Mouse (Mus musculus): Measurements from ENCODE around the gene Wdr81. TPM values are rescaled to one million over a fixed set of nuclear protein-coding genes. Genes with fewer than 3 reads are reported as not detected.

Wdr81 gene
- total RNA-seq (2017), result 8.4 and 8.6 TPM in 2 replicates

- peak; percentile 77 for ATAC-seq (replicated peaks; ENCODE audit: low read depth, poor library complexity, severe bottlenecking)
Observed at GRCm38 (mm10) chr11:75453991-75454930, at the start of gene Wdr81. Gene Wdr81, minus strand, starts transcription at chr11:75454717.

GRCm38 (mm10) chr11:75498126-75498525, 43.6 kb upstream of the Wdr81 start:
- ATAC-seq (replicated peaks; ENCODE audit: low read depth, poor library complexity, severe bottlenecking), result no peak

GRCm38 (mm10) chr11:75494296-75495049, 40.0 kb upstream of the Wdr81 start:
- ATAC-seq (replicated peaks; ENCODE audit: low read depth, poor library complexity, severe bottlenecking), result no peak

GRCm38 (mm10) chr11:75487496-75487895, 33.0 kb upstream of the Wdr81 start:
- ATAC-seq (replicated peaks; ENCODE audit: low read depth, poor library complexity, severe bottlenecking), result no peak

DNA sequence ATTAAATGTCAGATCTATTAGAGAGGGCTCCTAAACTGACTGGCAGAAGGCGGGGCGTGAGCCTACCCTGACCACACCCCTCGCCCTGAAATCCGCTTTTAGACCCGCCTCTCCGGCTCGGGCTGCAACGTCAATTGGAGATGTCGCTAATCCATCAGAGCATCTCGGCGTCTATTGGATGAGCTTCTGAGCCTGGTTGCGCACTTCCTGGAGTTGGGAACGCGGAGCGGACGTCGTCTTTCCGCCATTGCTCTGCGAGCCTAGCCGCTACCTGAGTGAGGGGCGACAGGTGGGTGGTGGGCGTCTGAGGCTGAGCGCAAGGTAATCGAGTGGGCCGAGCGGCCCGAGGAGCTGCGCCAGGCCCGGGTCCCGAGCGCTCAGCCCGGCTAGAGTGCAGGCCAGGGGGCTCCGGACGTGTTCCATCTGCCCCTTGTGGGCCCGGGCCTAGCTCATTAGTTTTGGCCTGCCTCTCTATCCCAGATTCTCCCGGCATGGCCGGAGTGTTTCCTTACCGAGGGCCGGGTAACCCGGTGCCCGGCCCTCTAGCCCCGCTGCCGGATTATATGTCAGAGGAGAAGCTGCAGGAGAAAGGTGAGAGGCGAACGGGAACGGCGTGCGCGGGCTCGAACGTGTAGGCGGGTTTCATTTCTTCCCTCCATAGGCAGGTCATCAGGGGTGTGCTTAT, 32.2 kb upstream of the Wdr81 start, which contains the start of gene Prpf8:
Gene Prpf8 (plus strand): TSS at position 216 of the 685 bp plus-strand sequence.
- peak; percentile 100 for ATAC-seq (replicated peaks; ENCODE audit: low read depth, poor library complexity, severe bottlenecking)

DNA sequence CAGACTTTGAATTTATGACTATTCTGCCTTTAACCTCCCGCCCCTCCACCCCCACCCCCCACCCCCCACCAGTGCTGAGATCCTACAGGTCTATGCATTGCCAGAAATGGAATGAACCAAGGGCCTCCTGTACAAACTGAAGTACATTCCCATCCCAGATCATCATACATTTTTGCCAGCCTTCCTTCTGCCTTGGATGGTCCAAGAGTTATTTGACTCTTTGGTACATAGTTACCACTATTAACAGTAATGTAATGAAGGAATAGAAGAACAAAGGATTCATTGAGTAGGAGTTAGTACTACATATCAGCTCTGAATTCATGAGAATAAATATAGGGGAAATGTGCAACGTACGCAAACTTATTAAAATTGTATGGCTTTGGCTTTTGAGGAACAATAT, 31.7 kb upstream of the Wdr81 start:
- ATAC-seq (replicated peaks; ENCODE audit: low read depth, poor library complexity, severe bottlenecking), result no peak

DNA sequence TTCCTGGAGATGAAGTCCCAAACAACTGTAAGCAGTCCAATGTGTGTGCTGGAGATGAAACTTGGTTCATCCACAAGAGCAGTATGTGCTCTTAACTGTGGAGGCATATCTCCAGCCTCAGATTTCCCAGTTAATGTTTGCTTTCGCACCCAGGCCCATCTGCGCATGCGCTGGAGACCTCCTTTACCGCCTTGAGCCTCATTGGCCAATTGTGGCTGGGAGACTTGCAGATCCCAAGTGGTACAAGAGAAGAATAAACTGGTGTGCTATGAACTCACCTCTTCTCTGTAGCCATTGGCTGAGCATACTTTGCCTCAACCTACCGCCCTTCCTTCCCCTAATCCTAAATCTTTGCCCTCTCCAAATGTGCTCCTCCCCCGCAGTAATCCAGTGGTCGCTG, 18.9 kb upstream of the Wdr81 start:
- ATAC-seq (replicated peaks; ENCODE audit: low read depth, poor library complexity, severe bottlenecking), result no peak

DNA sequence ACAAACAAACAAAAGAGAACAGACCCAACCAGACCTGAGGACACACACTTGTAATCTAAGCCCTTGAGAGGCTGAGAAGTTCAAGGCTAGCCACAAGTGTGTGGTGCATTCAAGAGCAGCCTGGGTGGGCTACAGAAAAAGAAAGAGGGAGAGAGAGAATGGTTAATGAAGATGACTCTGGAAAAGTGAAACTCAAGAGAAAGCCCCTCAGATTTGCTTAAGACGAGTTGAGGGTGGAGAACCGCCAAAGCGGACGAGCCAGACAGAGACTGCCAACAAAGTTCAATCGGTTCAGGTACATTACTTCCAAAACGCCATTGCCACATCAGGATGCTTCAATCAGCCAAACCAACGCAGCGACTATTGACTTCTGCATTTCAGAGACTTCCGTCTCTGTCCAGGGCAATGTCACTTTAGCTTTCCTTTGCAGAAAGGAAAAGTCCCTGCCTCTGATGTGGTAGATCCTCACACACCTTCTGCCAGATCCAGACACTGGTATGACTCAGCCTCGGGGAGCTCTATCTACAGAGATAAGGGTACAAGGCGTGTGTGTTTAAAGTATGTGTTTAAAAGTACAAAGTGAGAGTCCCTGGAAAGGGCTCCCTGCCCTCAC, 18.1 kb upstream of the Wdr81 start:
- ATAC-seq (replicated peaks; ENCODE audit: low read depth, poor library complexity, severe bottlenecking), result 0 out of 2 replicates have a peak, but pooled peaks have one; percentile 4

GRCm38 (mm10) chr11:75470675-75471074, 16.2 kb upstream of the Wdr81 start:
- no peak for ATAC-seq (replicated peaks; ENCODE audit: low read depth, poor library complexity, severe bottlenecking)

DNA sequence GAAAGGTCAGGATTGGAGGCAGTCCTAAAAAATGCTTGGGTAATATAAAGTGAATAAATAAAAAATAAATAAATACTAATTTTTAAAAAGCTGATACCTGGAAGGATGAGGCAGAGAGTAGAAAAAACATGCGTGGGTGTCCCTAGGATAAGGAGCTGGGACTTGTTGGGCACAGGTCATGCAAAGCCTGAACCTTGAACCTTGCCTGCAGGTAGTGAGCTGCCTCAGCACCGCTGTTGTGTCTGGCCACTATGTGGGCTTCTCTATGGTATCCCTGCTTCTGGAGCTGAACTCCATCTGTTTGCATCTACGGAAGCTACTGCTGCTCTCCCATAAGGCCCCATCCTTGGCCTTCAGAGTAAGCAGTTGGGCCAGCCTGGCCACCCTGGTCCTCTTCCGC, 14.7 kb upstream of the Wdr81 start:
- ATAC-seq (replicated peaks; ENCODE audit: low read depth, poor library complexity, severe bottlenecking), result no peak

DNA sequence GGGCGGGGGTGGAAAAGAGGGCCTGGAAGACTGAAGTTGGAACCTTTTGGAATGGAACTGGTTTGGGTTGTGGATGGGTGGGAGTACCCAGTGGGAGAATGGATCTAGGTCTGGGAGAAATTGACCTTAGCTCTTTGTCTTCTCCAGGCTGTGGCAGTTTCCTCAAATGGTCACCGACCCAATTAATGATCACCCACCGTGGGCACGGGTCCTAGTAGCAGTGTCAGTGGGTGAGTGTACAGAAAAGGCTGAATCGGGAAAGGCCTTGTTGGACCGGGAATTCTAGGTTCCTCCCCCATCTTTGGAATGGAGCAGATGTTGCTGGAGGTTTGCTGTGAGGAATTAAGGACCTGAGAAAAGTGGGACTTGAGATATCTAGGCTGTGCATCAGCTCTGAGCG, 13.9 kb upstream of the Wdr81 start:
- no peak for ATAC-seq (replicated peaks; ENCODE audit: low read depth, poor library complexity, severe bottlenecking)

DNA sequence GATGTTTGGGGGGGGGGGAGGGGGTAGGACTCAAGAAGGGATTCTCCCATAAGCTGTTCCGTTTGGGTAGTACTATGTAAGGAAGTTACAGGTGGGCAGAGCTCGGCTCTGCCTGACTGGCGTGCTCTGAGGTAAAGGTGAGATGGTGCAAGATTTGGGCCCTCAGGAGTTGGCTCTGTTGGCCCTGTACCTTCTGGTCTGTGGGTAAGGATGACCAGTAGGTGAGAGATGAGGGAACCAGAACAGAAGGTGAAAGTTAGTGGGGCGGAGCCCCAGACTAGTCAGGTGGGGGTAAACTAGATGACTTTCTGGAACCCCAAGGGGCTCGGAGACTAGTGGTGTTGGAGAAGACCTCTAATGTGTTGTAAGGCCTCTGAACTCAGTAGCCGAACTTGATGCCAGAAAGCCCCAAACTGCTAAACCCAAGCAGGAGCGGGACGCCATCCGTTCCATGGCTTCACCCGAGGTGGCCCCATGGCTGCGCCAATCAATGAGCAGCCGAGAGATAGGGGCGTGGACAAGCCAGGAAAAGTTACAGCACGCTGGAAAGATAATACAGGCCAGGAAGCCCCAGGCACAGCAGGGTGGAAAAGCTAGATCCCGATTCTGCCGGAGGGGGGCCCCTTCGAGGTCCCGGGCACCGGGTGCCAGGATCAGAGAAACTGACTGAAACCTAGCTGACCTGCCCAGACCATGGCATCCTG, 13.1 kb upstream of the Wdr81 start:
- peak; percentile 73 for ATAC-seq (replicated peaks; ENCODE audit: low read depth, poor library complexity, severe bottlenecking)

DNA sequence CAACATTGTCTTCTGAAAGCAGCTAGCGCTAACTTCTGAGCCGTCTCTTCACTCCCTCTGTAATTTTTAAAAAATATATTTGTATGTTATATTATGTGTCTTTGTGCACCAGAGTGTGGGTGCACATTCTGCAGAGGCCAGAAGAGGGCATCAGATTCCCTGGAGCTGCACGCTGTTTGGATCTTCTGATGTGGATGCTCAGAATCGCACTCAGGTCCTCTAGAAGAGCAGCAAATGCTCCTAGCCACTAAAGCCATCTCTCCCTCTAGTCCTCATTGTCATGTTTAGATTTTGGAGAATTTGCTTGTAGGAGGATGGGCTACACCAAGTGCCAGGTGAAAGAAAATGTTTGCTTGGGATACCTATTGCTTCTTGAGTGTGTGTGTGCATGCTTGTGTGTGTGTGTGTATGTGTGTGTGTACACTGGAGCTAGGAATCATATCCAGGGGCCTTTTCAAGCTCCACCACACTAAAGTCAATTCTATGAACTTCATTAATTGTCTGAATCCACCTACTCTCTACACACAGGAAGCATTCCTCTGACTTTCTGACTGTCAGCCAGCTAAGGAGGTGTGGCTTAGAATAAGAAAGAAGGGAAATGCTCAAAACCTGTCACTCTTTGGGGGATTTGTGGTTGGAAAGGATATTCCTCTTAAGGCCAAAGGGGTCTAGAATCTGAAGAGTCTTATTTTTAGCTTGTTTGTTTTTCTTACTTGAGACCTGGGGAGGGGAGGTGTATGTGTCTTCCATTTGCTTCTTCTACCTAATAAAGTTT, 12.4 kb upstream of the Wdr81 start:
- no peak for ATAC-seq (replicated peaks; ENCODE audit: low read depth, poor library complexity, severe bottlenecking)

DNA sequence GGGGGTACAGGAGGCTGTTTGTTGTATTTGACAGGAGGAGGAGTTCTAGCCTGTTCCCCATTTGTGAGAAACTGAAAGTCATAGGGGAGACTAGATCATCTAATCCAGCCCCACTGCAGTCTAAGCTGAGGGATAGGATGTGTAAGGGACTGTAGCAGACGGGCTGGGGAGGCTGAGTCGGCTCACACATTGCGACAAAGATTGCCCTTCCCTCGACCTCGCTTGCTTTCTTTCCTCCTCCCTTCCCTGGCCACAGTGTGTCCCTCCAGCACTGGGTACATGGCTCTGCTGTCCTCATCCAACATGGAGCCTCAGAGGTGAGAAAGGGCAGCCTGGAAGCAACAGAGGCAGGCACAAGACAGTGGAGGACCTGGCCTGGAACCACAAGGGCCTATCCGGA, 10.5 kb upstream of the Wdr81 start:
- ATAC-seq (replicated peaks; ENCODE audit: low read depth, poor library complexity, severe bottlenecking), result no peak

DNA sequence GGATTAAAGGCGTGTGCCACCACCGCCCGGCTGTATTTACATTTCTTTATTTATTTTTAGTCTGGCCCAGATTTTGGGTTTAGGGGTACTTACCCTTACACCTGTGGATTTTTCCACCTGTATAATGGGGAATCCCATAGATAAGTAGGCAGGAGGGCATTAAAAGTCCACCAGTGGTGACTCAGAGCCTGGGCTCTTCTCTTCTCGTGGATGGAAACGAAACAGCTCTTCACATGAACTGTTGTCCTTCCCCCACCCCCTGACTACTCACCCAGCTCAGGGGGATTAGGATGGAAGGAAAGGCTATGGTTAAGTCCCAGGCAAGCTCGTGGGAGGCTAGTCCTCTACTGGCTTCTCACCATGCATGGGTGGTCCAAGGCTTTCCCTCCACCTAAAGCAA, 9.9 kb upstream of the Wdr81 start:
- ATAC-seq (replicated peaks; ENCODE audit: low read depth, poor library complexity, severe bottlenecking), result no peak

DNA sequence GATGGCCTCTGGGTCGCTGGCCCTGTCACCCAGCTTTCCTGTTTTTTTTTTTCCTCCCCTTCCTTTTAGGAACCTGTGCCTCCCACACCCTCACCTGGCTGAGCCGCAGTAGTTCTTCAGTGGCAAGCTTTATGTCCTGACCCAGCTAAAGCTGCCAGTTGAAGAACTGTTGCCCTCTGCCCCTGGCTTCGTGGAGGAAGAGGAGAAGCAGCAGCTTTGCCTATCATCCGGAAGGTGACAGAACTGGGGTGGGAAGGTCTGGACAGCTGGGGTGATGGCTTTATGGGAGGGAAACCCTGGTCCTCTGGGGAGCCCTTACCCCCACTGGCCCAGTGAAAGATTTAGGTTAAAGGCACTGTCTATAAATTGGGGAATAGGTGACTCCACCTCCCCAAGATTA, 9.1 kb upstream of the Wdr81 start:
- no peak for ATAC-seq (replicated peaks; ENCODE audit: low read depth, poor library complexity, severe bottlenecking)

DNA sequence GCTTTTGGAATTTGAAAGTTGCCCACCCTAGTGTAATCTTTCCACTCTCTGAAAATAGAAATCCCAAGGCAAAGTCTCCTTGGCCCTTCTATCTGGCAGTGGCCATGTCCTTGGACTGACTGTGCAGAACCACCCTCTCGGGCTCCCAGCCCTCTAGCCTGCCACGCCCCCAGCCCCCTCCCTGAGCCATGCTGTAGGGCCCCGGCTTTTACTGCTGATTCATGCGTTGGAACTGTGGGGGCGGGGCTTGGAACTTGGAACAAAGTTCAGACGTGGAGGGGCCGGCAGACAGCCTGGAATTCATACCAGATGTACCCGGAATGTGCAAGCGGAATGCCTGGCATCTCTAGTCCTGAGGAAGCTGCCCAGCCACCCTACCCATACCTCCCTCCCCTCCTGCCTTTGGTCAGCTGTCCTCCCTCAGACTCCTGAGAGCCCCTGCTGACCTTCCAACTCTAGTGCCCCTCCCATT, 8.4 kb upstream of the Wdr81 start:
- no peak for ATAC-seq (replicated peaks; ENCODE audit: low read depth, poor library complexity, severe bottlenecking)

GRCm38 (mm10) chr11:75462253-75462783, 7.8 kb upstream of the Wdr81 start:
- ATAC-seq (replicated peaks; ENCODE audit: low read depth, poor library complexity, severe bottlenecking), result no peak
